Mouse (Mus musculus): ENCODE results near the gene Cipc.

The Cipc gene

GRCm38 (mm10) chr12:86932575-86932952, 14.3 kb upstream of the Cipc start:
- no peak for DNase-seq

GRCm38 (mm10) chr12:86934748-86935147, 12.1 kb upstream of the Cipc start:
- DNase-seq = no peak

GRCm38 (mm10) chr12:86935692-86936282, 11.1 kb upstream of the Cipc start:
- no peak for DNase-seq

GRCm38 (mm10) chr12:86936587-86937343, 10.1 kb upstream of the Cipc start:
- no peak for DNase-seq

- DNase-seq = no peak
Measured at GRCm38 (mm10) chr12:86938571-86938970, 8.3 kb upstream of the Cipc start.

- DNase-seq = no peak
Measured at GRCm38 (mm10) chr12:86941173-86941572, 5.7 kb upstream of the Cipc start.

- DNase-seq = no peak
Measured at GRCm38 (mm10) chr12:86941734-86942486, 4.9 kb upstream of the Cipc start.

GRCm38 (mm10) chr12:86943421-86943820, 3.4 kb upstream of the Cipc start:
- no peak for DNase-seq

- peak; percentile 66 for DNase-seq
Measured at GRCm38 (mm10) chr12:86945126-86945525, 1.7 kb upstream of the Cipc start.

GRCm38 (mm10) chr12:86946301-86946781, 502 bp upstream of the Cipc start:
- DNase-seq = no peak

GRCm38 (mm10) chr12:86947681-86948401, 998 bp downstream of the Cipc start:
- peak; percentile 95 for DNase-seq

GRCm38 (mm10) chr12:86948627-86949026, 1.8 kb downstream of the Cipc start:
- DNase-seq = peak; percentile 41

- no peak for DNase-seq
Measured at GRCm38 (mm10) chr12:86949501-86949900, 2.7 kb downstream of the Cipc start.

- DNase-seq = no peak
Measured at GRCm38 (mm10) chr12:86950161-86950960, 3.5 kb downstream of the Cipc start.

- no peak for DNase-seq
Measured at GRCm38 (mm10) chr12:86950961-86951360, 4.1 kb downstream of the Cipc start.

- DNase-seq = no peak
Measured at GRCm38 (mm10) chr12:86952331-86952850, 5.5 kb downstream of the Cipc start.

GRCm38 (mm10) chr12:86955894-86956293, 9.1 kb downstream of the Cipc start:
- DNase-seq = no peak

GRCm38 (mm10) chr12:86958558-86958957, 11.7 kb downstream of the Cipc start:
- DNase-seq = no peak

- DNase-seq = no peak
Measured at GRCm38 (mm10) chr12:86959661-86960060, 12.8 kb downstream of the Cipc start.

GRCm38 (mm10) chr12:86960138-86960537, 13.3 kb downstream of the Cipc start:
- DNase-seq = peak; percentile 94

- DNase-seq = no peak
Measured at GRCm38 (mm10) chr12:86960791-86961335, 14.0 kb downstream of the Cipc start.

Measured in cerebellum, adult 11 months (tissue).